Mouse (Mus musculus) retina, postnatal 7 days (tissue): Measurements from ENCODE around the gene Akr1d1.

Source experiments
- DNase-seq: peaks from one replicate; pipeline ENCODE4 v3.0.0-alpha.2; 2012; ENCODE audit warnings: low read depth, low spot score

Akr1d1 gene

GRCm38 (mm10) chr6:37529940-37530339 lies at the start of gene Akr1d1:
TSS of gene Akr1d1 (plus strand) at chr6:37530173.
- DNase-seq = no peak

- no peak for DNase-seq
Observed at GRCm38 (mm10) chr6:37481147-37481546, 48.8 kb upstream of the Akr1d1 start.

- no peak for DNase-seq
Observed at GRCm38 (mm10) chr6:37483262-37483661, 46.7 kb upstream of the Akr1d1 start.

GRCm38 (mm10) chr6:37484588-37485070 lies 45.3 kb upstream of the Akr1d1 start:
- no peak for DNase-seq

- no peak for DNase-seq
Observed at GRCm38 (mm10) chr6:37486502-37486901, 43.5 kb upstream of the Akr1d1 start.

DNA sequence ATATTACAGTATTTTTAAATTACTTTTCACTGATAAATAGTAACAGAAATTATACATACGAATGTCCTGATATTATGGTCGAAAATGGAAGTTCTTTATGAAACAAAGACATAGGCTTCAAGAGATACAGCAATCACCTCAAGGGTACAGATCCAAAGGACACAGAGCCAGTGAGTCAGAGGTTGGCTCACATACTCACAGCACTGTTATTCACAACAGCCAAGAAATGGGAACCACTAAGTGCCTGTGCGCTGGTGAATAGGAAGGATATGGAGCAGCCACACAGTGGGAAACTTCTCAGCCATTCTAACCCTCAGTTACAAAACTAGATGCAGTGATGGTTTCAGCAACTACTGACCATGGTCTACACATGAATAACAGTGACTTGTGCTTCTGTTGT lies 37.7 kb upstream of the Akr1d1 start:
- DNase-seq = no peak

GRCm38 (mm10) chr6:37494957-37495356 lies 35.0 kb upstream of the Akr1d1 start:
- DNase-seq = no peak

DNA sequence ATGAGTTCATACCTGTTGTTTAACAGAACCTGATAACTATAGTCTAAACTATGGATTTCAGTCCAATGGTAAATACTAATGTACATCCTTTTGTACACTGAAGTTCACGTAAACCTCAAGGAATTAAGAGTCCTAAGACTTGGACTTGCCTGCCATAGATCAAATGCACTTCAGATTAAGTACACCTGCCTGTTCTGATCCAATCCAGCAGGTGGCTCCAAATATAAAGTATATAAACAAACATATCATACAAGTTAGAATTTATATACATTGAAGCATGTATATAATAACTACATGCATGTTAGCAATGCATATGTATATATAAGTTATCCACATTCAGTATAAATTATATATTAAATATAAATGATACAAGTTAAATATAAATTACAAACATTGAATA lies 33.1 kb upstream of the Akr1d1 start:
- DNase-seq = no peak

- DNase-seq = no peak
Observed at GRCm38 (mm10) chr6:37505588-37505987, 24.4 kb upstream of the Akr1d1 start.

DNA sequence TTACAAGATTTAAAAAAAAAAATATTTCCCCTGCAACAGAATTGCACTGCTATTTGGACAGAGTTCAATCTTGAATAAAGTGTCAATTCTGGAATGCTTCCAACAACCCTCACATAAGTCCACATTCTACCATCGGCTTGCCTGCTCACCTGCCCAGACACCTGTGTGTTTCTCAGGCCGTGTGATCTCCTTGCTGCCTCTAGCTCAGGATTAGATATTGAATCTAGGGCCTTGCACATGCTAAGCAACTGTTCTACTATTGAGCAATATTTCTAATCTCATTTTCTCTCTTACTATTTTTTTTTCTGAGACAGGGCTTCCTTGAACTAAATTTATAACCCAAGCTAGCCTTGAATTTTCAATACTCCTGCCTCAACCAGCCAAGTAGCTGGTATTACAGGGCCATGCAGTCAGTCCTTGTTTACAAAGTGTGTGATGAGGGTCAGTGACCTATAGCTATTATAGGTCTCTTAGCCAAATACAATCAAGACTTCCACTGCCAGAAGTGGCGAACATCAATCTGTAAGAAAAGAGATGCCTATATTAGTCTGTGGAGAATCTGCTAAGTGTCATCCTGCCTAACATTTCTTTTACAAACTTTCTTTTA lies 23.0 kb upstream of the Akr1d1 start:
- no peak for DNase-seq

- no peak for DNase-seq
Observed at GRCm38 (mm10) chr6:37510786-37511185, 19.2 kb upstream of the Akr1d1 start.

DNA sequence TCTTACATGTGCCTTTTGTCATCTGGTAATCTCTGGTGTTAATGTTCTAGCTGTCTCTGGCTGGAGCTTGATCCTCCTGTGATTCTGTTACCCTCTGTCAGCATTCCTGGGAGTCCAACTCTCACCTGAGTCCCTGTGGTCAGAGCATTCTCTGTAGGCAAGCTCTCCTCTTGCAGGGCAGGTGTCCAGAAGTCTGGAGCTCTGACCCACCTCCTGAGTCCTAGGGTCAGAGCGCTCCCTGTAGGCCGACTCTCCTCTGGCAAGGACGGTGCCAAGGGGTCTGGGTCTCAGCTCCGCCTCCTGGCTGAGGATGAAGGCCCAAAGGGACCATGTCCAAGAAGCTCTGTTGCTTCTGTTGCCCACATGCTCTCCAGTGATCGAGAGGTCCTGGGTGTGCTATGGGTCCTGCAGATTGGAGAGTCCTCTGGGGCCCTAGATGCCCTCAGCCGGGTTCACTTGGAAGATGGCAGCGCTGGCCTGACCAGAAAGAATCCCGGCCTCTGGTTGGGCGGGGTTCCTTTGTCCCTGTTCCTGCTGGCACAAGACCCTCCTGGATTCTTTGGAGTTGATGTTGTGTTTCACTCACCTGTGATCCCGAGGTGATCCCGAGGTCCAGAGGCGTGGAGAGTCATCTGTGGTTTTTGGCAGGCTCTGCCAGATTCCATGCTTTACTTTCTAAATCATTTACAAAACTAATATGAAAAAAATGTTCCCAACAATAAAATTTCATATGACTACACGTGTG lies 9.2 kb upstream of the Akr1d1 start:
- DNase-seq = no peak

- DNase-seq = no peak
Observed at GRCm38 (mm10) chr6:37532036-37532435, 2.1 kb downstream of the Akr1d1 start.

GRCm38 (mm10) chr6:37536831-37537230 lies 6.9 kb downstream of the Akr1d1 start:
- DNase-seq = no peak

DNA sequence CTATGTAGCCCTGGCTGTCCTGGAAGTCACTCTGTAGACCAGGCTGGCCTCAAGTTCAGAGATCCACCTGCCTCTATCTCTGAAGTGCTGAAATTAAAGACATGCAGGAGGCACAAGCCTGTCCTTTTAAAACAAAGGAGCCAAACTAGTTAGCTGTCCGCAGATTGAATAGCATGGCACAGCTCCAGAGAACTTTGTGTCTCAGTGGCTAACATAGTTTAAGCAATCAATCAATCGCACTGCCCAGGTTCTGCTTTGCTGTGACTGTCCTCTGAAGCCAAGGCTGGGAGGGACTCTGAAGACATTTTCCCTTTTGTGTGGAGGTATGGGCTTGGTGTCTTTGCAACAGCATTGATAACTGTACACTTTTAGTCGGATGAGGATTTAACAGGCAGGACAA lies 7.8 kb downstream of the Akr1d1 start:
- no peak for DNase-seq

- no peak for DNase-seq
Observed at GRCm38 (mm10) chr6:37538792-37539191, 8.8 kb downstream of the Akr1d1 start.

DNA sequence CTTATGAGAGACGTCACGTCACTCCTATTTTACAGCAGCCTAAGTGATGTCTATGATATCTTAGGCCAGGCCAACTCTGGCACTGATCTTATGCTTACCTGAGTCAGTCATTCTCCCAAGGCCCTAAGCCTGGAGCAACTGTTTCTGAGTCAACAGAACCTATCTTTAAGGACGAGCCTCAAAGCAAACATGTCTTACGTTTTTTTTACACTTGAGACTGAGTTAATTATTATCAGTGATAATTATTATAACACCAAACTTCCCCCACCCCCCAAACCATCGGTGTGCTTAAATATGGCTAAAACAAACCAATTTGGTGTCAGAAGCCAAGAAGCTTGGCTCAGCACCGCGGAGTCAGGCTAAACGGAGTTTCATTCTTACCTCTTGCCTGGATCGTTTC lies 9.4 kb downstream of the Akr1d1 start:
- no peak for DNase-seq

GRCm38 (mm10) chr6:37540113-37540512 lies 10.1 kb downstream of the Akr1d1 start:
- DNase-seq = no peak

DNA sequence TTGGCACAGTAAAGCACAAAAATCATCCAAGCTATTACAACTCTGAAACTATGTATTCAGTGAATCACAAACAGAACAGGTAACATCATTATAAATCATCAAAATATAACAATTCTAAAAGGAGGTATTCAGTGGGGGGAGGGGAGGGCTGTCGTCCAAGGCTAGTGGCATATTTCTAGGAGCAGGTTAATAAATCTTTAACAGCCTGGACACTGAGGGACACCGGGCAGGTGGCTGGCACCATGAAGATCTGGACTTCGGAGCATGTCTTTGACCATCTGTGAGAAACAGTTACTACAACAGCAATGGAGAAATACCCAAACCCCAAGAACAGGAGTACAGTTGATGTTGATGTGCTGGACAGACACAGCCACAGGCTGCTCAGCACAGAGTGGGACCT lies 11.2 kb downstream of the Akr1d1 start:
- no peak for DNase-seq

GRCm38 (mm10) chr6:37542145-37542544 lies 12.2 kb downstream of the Akr1d1 start:
- DNase-seq = no peak

GRCm38 (mm10) chr6:37552760-37553159 lies 22.8 kb downstream of the Akr1d1 start:
- DNase-seq = no peak

DNA sequence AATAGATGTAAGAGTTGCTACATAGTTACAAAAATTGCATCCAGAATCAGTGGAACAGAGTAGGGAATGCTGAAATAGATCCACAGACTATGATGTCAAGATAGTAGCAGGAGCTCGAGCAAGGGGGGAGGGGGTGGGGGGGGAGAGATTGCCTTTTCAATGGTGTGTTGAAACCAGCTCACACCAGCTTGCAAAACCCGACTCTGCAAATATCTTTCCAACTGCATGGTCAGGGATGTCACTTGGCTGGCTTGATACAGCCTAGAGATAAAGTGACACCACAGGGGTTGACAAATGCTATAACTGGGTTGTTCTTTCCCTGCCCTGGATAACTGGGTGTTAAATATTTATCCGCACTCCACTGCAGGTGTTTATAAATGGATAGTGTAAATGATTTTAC lies 24.0 kb downstream of the Akr1d1 start:
- DNase-seq = no peak

DNA sequence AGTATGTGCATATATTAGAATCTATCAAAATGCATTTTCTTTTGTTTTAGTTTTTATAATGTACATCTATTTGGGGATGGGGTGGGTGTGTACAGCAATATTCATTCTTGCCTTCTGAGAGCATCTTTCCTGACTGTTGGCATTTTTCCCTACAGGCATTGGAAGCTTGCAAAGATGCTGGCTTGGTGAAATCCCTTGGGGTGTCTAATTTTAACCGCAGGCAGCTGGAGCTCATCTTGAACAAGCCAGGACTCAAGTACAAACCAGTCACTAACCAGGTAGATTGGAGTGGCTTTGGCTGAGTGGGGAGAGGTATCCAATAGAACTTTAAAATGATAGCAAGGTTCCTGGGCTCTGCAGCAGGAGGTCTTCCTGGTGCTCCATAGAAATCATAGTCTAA lies 24.4 kb downstream of the Akr1d1 start:
- DNase-seq = no peak
